Mouse (Mus musculus) frontal cortex, postnatal 10 days (tissue): Measurements from ENCODE around the gene Gucy2d.

Source experiments
- DNase-seq, 2 experiments: peaks; one replicate each; pipeline ENCODE4 v3.0.0; 2022; ENCODE audit warnings: low spot score in 2 of 2, mixed read lengths in 1 of 2

The Gucy2d gene

GRCm38 (mm10) chr7:98513251-98513650 lies 73.0 kb downstream of the Gucy2d start:
- no peak for DNase-seq

- DNase-seq: no peak
These were observed 82.4 kb downstream of the Gucy2d start for GRCm38 (mm10) chr7:98522576-98522975.

- DNase-seq: no peak
These were observed 83.0 kb downstream of the Gucy2d start for GRCm38 (mm10) chr7:98523070-98523812.

GRCm38 (mm10) chr7:98523813-98524361 lies 83.7 kb downstream of the Gucy2d start:
- peak in 1 of 2 experiments; percentile 50 for DNase-seq

- no peak for DNase-seq
These were observed 84.2 kb downstream of the Gucy2d start for GRCm38 (mm10) chr7:98524401-98524800.

- DNase-seq: no peak
These were observed 84.9 kb downstream of the Gucy2d start for GRCm38 (mm10) chr7:98524869-98525699.
